Mouse (Mus musculus) embryonic fibroblast, embryonic 13.5 days (primary cell): ENCODE measurements around the gene Rps21.

Source experiments
- CTCF ChIP-seq: IDR thresholded peaks from 2 replicates; pipeline ENCODE4 v1.5.1; 2011; ENCODE audit warnings: mild to moderate bottlenecking, control low read depth, low read length, moderate library complexity, borderline replicate concordance; ENCODE audit not compliant: insufficient read depth
- POLR2A ChIP-seq: IDR thresholded peaks from 2 replicates; pipeline ENCODE4 v1.6.1; 2011; ENCODE audit warnings: low read depth, mild to moderate bottlenecking, control low read depth, low read length, moderate library complexity

GRCm38 (mm10) chr2:180224647-180225043 lies 32.5 kb upstream of the Rps21 start:
- TF ChIP-seq CTCF, result no peak
- TF ChIP-seq POLR2A, result no peak
